Mouse (Mus musculus) embryonic facial prominence, embryonic 15.5 days (tissue): Measurements from ENCODE around the gene Dao. TPM values are rescaled to one million over a fixed set of nuclear protein-coding genes. Genes with fewer than 3 reads are reported as not detected.
A peak's percentile ranks its signal among the peaks of the same experiment; 100 is the strongest.

ENCODE experiments used
- ATAC-seq: fragments of 200-750 bp; cut with Nextera tagmentation; 2 replicates; pipeline ENCODE4 v1.8.0; 2017; ENCODE audit warnings: low read depth, moderate TSS enrichment; ENCODE audit not compliant: insufficient number of reproducible peaks, low FRiP score, low TSS enrichment
- H3K27ac ChIP-seq: fragments of 300-500 bp; sonication (generic); replicated peaks from 2 replicates; pipeline ENCODE4 v1.5.1; 2015; ENCODE audit warnings: mild to moderate bottlenecking, inconsistent platforms
- H3K27me3 ChIP-seq: fragments of 300-500 bp; sonication (generic); 2 replicates; pipeline ENCODE4 v1.6.1; 2015; ENCODE audit warnings: inconsistent platforms
- H3K36me3 ChIP-seq: fragments of 300-500 bp; sonication (generic); 2 replicates; pipeline ENCODE4 v1.6.1; 2015; ENCODE audit warnings: mild to moderate bottlenecking, inconsistent platforms
- H3K4me1 ChIP-seq: fragments of 300-500 bp; sonication (generic); 2 replicates; pipeline ENCODE4 v1.6.1; 2015; ENCODE audit warnings: inconsistent platforms
- H3K4me2 ChIP-seq: fragments of 300-500 bp; sonication (generic); replicated peaks from 2 replicates; pipeline ENCODE4 v1.6.1; 2015; ENCODE audit warnings: mild to moderate bottlenecking, inconsistent platforms
- H3K4me3 ChIP-seq: fragments of 300-500 bp; sonication (generic); replicated peaks from 2 replicates; pipeline ENCODE4 v1.5.1; 2015; ENCODE audit warnings: mild to moderate bottlenecking, inconsistent platforms
- H3K9ac ChIP-seq: fragments of 300-500 bp; sonication (generic); 2 replicates; pipeline ENCODE4 v1.6.1; 2015; ENCODE audit warnings: inconsistent platforms
- H3K9me3 ChIP-seq: fragments of 300-500 bp; sonication (generic); replicated peaks from 2 replicates; pipeline ENCODE4 v1.6.1; 2016; ENCODE audit warnings: inconsistent platforms
- WGBS: fragments of 180-500 bp; shearing (Covaris S2); methylation state at CpG from one replicate; pipeline ENCODE4 v1.1.7; 2015; 5-methylcytosine and 5-hydroxymethylcytosine counted together
- polyA plus RNA-seq: library from polyadenylated mRNA; unstranded; fragments of >200 nt; fragmentation: Nextera tagmentation; extraction: Ambion mirVana; gene quantifications from 2 replicates; pipeline ENCODE4 v1.2.1, GENCODE M21; 2015

Dao gene
- polyA plus RNA-seq, 1 experiment from 2014 or later, result not detected

GRCm38 (mm10) chr5:114032161-114032763 is 28.8 kb downstream of the Dao start:
- Histone ChIP-seq H3K4me2 (no peak overlapping the region), H3K27ac (no peak overlapping the region), H3K9ac (no peak overlapping the region), H3K4me3 (no peak overlapping the region), H3K4me1 (no peaks in the 10 kb centered on the region), H3K9me3 (no peaks in the 10 kb centered on the region), H3K36me3 (no peaks in the 10 kb centered on the region), H3K27me3 (no peaks in the 10 kb centered on the region)
- WGBS, result 77% methylated on average over 3 of the region's 3 CpGs
- ATAC-seq, result no peak

- H3K4me3 ChIP-seq, result no peak overlapping the region
- no peaks in the 10 kb centered on the region for H3K4me1 ChIP-seq
- H3K36me3 ChIP-seq, result no peaks in the 10 kb centered on the region
- no peak overlapping the region for H3K4me2 ChIP-seq
- no peaks in the 10 kb centered on the region for H3K27me3 ChIP-seq
- no peak overlapping the region for H3K27ac ChIP-seq
- WGBS, result 71% methylated on average over 7 of the region's 7 CpGs
- no peaks in the 10 kb centered on the region for H3K9me3 ChIP-seq
- H3K9ac ChIP-seq, result no peak overlapping the region
- no peak for ATAC-seq
These were observed 30.9 kb downstream of the Dao start for GRCm38 (mm10) chr5:114034393-114034792.

- ATAC-seq, result no peak
- no peaks in the 10 kb centered on the region for H3K27me3 ChIP-seq
- H3K27ac ChIP-seq, result no peak overlapping the region
- no peak overlapping the region for H3K9ac ChIP-seq
- no peaks in the 10 kb centered on the region for H3K36me3 ChIP-seq
- H3K4me2 ChIP-seq, result no peak overlapping the region
- H3K4me1 ChIP-seq, result no peaks in the 10 kb centered on the region
- 55% methylated on average over 10 of the region's 10 CpGs for WGBS
- no peak overlapping the region for H3K4me3 ChIP-seq
- no peaks in the 10 kb centered on the region for H3K9me3 ChIP-seq
These were observed 31.6 kb downstream of the Dao start for GRCm38 (mm10) chr5:114035111-114035510.

GRCm38 (mm10) chr5:114040508-114040907 is 37.0 kb downstream of the Dao start:
- WGBS, result 22% methylated on average over 8 of the region's 8 CpGs
- no peak for ATAC-seq
- H3K27me3 ChIP-seq, result no peaks in the 10 kb centered on the region

GRCm38 (mm10) chr5:114040911-114041310 is 37.4 kb downstream of the Dao start:
- H3K9me3 ChIP-seq, result no peaks in the 10 kb centered on the region

More at GRCm38 (mm10) chr5:114040508-114040907, 37.0 kb downstream of the Dao start:
- H3K27ac ChIP-seq, result no peak overlapping the region
- no peaks in the 10 kb centered on the region for H3K4me1 ChIP-seq
- no peak overlapping the region for H3K4me3 ChIP-seq
- H3K9me3 ChIP-seq, result no peaks in the 10 kb centered on the region
- no peak overlapping the region for H3K4me2 ChIP-seq
- H3K9ac ChIP-seq, result no peak overlapping the region
- H3K36me3 ChIP-seq, result no peaks in the 10 kb centered on the region

GRCm38 (mm10) chr5:114041327-114041930 is 37.9 kb downstream of the Dao start:
- H3K4me1 ChIP-seq, result no peaks in the 10 kb centered on the region
- WGBS, result 21% methylated on average over 15 of the region's 15 CpGs
- no peak overlapping the region for H3K27ac ChIP-seq
- 0 out of 2 replicates have a peak, but pooled peaks have one; percentile 51 for ATAC-seq
- H3K4me2 ChIP-seq, result 0 out of 2 replicates have a peak overlapping the region, but pooled peaks have one; percentile 19
- H3K4me3 ChIP-seq, result no peak overlapping the region
- H3K36me3 ChIP-seq, result no peaks in the 10 kb centered on the region
- no peaks in the 10 kb centered on the region for H3K9me3 ChIP-seq
- no peaks in the 10 kb centered on the region for H3K27me3 ChIP-seq
- no peak overlapping the region for H3K9ac ChIP-seq

More at GRCm38 (mm10) chr5:114040911-114041310, 37.4 kb downstream of the Dao start:
- no peak overlapping the region for H3K27ac ChIP-seq
- no peak for ATAC-seq
- H3K27me3 ChIP-seq, result no peaks in the 10 kb centered on the region
- no peak overlapping the region for H3K4me3 ChIP-seq
- H3K9ac ChIP-seq, result no peak overlapping the region
- no peak overlapping the region for H3K4me2 ChIP-seq
- WGBS, result 56% methylated on average over 1 of the region's 1 CpGs
- no peaks in the 10 kb centered on the region for H3K4me1 ChIP-seq
- H3K36me3 ChIP-seq, result no peaks in the 10 kb centered on the region

- H3K4me2 ChIP-seq, result no peak overlapping the region
- H3K27me3 ChIP-seq, result no peaks in the 10 kb centered on the region
- no peak overlapping the region for H3K4me3 ChIP-seq
- ATAC-seq, result no peak
- no peaks in the 10 kb centered on the region for H3K36me3 ChIP-seq
- H3K9ac ChIP-seq, result no peak overlapping the region
- 78% methylated on average over 4 of the region's 4 CpGs for WGBS
- no peaks in the 10 kb centered on the region for H3K9me3 ChIP-seq
- no peak overlapping the region for H3K27ac ChIP-seq
- no peaks in the 10 kb centered on the region for H3K4me1 ChIP-seq
These were observed 40.3 kb downstream of the Dao start for GRCm38 (mm10) chr5:114043800-114044199.

GRCm38 (mm10) chr5:114045134-114045533 is 41.6 kb downstream of the Dao start:
- no peak overlapping the region for H3K4me3 ChIP-seq

GRCm38 (mm10) chr5:114046151-114046550 is 42.6 kb downstream of the Dao start:
- H3K9ac ChIP-seq, result no peak overlapping the region
- H3K27ac ChIP-seq, result no peak overlapping the region
- H3K4me2 ChIP-seq, result no peak overlapping the region
- 64% methylated on average over 3 of the region's 3 CpGs for WGBS
- no peaks in the 10 kb centered on the region for H3K36me3 ChIP-seq
- H3K9me3 ChIP-seq, result no peaks in the 10 kb centered on the region
- 0 out of 2 replicates have a peak, but pooled peaks cover 2% of the 10 kb centered on the region for H3K27me3 ChIP-seq
- H3K4me1 ChIP-seq, result no peaks in the 10 kb centered on the region
- H3K4me3 ChIP-seq, result no peak overlapping the region
- no peak for ATAC-seq

More at GRCm38 (mm10) chr5:114045134-114045533, 41.6 kb downstream of the Dao start:
- H3K27ac ChIP-seq, result no peak overlapping the region
- H3K4me1 ChIP-seq, result no peaks in the 10 kb centered on the region
- no peaks in the 10 kb centered on the region for H3K36me3 ChIP-seq
- no peak overlapping the region for H3K4me2 ChIP-seq
- ATAC-seq, result no peak
- H3K27me3 ChIP-seq, result no peaks in the 10 kb centered on the region
- WGBS, result 73% methylated on average over 1 of the region's 1 CpGs
- no peak overlapping the region for H3K9ac ChIP-seq
- H3K9me3 ChIP-seq, result no peaks in the 10 kb centered on the region

- no peak for ATAC-seq
- WGBS, result 53% methylated on average over 3 of the region's 3 CpGs
These were observed 43.1 kb downstream of the Dao start for GRCm38 (mm10) chr5:114046604-114047003.

GRCm38 (mm10) chr5:114047182-114047581 is 43.7 kb downstream of the Dao start:
- no peaks in the 10 kb centered on the region for H3K36me3 ChIP-seq
- no peak for ATAC-seq
- WGBS, result 75% methylated on average over 5 of the region's 5 CpGs
- no peak overlapping the region for H3K4me3 ChIP-seq
- no peaks in the 10 kb centered on the region for H3K9me3 ChIP-seq
- 0 out of 2 replicates have a peak, but pooled peaks cover 2% of the 10 kb centered on the region for H3K27me3 ChIP-seq
- H3K9ac ChIP-seq, result no peak overlapping the region
- no peak overlapping the region for H3K27ac ChIP-seq
- H3K4me1 ChIP-seq, result 0 out of 2 replicates have a peak, but pooled peaks cover 3% of the 10 kb centered on the region
- no peak overlapping the region for H3K4me2 ChIP-seq

More at GRCm38 (mm10) chr5:114046604-114047003, 43.1 kb downstream of the Dao start:
- Histone ChIP-seq H3K4me1 (no peaks in the 10 kb centered on the region), H3K9me3 (no peaks in the 10 kb centered on the region), H3K4me2 (no peak overlapping the region), H3K27ac (no peak overlapping the region), H3K27me3 (0 out of 2 replicates have a peak, but pooled peaks cover 2% of the 10 kb centered on the region), H3K36me3 (no peaks in the 10 kb centered on the region), H3K9ac (no peak overlapping the region), H3K4me3 (no peak overlapping the region)
